Mouse (Mus musculus) T-helper 1 cell (primary cell): ENCODE measurements at regions not wholly inside any gene's neighbourhood (a gene's known extent, or its start where the extent isn't known, plus 50 kb on each side); places are given as distances from the start of the nearest gene placed in this dataset.

ENCODE experiments used
- in situ Hi-C: fragments of 300-600 bp; cut with MboI, MseI; formaldehyde crosslinking; loops from one replicate; pipeline ENCODE4 v1.15.1; 2025; ENCODE audit warnings: high pct_unique_total_duplicates

DNA sequence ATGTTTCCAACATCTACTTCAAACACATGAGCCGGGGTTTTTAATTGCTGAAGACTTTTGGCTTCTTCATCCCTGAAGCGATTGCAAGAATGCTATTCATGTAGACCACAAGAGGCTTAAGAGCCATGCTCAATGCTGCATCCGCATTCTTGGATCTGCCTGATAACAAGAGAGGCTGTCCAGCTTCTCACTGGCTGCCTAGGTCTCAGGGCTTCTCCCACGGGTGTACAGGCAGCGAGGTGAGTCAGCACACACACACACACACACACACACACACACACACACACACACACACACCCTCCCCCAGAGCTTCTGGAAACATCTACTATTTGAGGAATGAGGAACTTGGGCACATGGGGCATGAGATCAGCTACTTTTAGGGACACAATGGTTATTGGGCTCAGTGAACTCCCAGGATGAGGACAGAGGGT lies 261.1 kb downstream of the Tgfb2 start:
- in situ Hi-C loops: no loop called here

DNA sequence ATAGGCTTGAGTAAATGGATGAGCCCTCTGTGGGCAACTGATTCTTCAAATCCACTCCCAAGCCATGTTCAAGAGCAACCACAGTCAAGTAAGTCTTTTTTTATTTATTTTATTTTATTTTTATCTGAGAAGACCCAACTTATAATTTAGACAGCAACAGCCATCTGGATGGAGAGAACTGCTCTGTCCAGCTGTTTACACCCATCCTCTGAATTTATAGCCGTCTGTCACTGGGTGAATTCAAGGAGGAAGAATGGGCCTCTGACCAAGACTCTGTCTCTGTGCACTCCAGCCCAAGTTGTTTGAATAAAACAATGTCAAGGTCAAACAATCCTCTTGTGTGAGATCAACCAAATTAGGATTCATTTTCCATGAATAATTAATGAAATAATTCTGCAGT lies 263.6 kb downstream of the Tgfb2 start:
- in situ Hi-C loops: no loop called here

DNA sequence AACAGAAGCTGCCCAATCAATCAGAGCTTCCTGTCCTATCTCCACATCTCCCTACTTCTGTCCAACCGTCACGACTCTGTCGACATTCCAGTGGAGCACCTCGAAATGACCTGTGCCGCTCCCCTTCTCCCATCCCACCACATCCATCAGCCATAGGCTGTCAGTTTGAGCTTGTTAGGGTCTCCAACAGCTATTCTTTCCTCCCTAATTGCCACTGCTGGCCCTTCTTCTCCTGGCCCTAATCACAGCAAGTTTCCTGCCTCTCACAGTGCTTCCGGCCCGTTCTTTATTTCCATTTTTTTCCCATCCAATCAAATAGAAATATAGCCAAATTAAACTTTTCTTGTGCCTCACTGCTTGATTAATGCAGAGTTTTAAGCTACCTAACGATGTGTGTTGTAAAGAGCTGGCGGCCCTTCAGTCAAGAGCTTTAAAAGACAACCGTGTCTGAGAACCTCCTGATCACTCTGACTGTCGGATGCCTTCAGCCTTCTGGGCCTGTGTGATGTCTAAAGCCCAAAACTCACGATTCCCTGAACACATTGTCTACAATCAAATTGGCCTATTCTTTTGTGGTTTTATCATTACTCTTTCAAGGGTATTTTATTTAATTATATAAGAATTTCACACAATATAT lies 270.3 kb downstream of the Tgfb2 start:
- in situ Hi-C loops: no loop called here

DNA sequence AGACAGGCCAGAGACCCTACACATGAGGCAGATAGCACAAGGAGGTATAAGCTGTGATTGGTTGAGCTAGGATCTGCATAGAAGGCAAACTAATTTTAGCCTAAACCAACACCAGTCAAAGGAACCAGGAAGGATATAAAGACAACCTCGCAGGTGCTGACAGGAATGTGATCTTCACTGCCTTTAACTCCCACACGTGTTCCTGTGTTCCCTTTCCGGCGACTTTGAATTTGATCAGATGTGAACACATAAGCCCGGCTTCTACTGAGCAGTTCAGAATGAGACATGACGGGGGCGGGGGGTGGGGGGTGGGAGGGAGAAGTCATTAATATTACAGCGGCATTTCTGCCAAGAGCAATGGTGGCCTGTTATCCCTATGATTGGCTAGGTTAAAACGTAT lies 271.0 kb downstream of the Tgfb2 start:
- in situ Hi-C loops: no loop called here

DNA sequence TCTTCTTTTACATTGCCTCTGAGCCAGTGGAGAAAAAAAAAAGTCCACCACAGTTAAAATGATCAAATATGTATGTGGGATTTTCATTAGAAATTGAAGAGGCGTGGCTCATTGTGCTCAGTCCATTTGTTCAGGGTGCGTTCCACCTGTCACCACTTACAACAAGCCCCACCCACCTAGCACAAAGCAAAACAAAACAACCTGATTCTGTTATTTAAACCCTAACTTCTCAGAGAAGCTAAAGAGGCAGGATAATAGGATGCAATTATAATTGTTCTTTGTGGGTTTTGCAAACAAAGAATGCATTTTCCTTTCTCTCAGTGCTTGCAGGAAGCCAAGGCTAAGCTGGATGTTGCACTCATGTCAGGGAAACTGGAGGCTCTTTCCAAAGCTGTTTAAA lies 271.8 kb downstream of the Tgfb2 start:
- in situ Hi-C loops: no loop called here

DNA sequence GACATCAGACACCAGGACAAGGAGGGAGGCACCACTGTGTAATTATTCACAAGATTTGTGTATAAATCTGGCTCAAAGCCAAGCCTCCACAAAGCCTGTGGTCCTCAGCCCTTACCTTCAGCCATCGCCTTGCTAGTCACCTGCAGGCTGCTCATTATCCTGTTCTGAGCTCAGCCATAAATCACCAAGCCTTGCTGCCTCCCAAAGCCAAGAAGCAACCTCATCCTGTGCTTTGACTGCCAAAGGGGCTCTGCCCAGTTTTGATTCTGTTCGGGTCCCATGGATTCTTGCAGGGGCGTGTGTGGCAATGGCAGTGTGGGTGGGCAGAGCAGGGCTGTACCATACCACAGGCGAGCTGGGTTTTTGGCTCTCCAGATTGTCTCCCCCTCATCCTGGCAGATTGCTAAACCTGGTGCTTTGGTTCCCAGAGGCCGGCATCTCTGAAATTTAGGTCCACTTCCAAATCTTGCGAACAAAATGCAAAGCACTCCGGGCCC lies 272.6 kb downstream of the Tgfb2 start:
- in situ Hi-C loops: no loop called here

DNA sequence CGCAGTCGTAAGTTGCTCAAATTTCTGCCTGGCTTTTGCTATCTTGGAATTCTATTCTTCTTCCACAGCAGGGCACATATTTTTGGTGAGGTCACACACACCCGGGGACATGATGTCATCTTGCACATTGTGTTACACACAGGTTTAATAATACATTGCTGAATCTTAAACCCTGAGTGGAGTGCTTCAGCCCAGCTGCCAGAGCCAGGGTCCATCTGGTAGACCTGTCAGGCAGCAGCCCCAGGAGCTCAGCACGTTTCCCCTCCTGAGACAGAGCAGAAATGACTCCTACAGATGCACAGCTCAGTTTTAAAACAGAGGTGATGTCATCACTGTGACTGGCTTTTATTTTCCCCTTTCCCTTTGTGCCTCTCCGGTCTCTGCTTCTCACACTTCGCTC lies 280.4 kb downstream of the Tgfb2 start:
- in situ Hi-C loops: no loop called here

DNA sequence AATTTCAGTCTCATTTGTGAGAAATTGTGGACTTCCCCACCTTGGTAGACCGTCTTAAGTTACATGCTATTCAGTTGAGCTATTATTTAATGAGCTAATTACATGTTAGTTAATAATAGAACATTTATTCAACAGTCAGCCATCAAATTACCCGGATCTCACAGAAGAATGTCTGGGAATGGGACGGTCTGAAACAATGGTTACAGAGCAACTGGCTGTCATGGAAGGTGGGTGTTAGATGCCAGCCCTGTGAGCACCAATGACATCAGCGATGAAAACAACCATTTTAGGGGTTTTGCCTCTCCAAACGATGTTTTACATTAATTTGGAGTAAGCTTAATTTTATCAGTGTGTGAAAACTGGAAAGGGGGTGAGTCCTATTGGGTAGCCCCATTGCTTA lies 281.7 kb downstream of the Tgfb2 start:
- in situ Hi-C loops: no loop called here

DNA sequence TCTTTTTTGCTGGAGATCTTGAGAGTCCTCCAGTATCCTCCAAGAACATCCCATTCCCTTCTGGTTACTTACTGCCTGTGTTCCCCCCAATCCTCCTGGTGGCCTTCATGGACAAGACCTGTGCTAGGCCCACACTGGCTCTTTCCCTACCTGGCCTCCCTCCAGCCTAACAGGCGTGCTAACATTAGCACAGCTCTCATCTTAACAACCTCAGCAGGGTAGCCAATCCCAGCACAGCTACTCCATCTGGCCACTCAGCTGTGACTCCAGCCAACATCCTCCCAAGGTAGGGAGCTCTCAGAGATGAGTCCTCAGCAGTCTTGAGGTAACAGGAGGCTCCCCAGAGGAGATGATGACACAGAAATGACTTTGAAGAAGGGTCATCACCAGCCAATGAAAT lies 288.7 kb downstream of the Tgfb2 start:
- in situ Hi-C loops: no loop called here

DNA sequence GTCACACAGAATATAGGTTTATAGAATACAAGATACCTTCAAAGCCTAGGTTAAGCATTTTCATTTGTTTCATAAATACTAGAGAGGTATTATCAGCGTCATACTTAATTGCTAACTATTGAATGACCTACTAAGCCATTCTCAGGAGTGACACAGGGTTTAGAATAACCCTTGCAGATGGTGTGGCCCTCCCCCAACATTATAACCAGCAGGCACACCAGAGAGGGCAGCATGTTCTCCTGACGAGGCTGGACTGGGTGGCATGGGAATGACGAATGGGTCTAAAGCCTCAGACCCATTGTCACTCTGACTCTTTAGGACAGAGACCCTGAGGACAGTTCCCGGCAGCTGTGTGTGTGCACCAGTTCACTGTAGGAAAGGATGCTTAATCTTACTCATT lies 290.5 kb downstream of the Tgfb2 start:
- in situ Hi-C loops: no loop called here

DNA sequence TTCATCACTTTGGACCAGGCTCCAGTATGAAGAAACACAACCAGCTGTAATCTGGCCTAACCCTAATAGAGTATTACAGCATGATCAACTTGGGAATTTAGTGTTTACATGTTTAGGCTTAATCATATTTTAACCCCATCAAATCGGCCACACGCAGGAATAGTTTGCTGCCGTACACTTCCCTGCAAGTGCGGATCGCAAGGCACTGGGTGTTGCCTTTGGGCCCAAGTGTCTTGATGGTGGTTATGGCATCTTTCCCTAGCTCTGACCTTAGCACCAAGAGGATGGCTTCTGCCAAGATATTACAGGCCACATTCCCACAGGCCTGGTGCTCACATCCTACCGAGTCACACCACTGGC lies 291.9 kb downstream of the Tgfb2 start:
- in situ Hi-C loops: no loop called here

DNA sequence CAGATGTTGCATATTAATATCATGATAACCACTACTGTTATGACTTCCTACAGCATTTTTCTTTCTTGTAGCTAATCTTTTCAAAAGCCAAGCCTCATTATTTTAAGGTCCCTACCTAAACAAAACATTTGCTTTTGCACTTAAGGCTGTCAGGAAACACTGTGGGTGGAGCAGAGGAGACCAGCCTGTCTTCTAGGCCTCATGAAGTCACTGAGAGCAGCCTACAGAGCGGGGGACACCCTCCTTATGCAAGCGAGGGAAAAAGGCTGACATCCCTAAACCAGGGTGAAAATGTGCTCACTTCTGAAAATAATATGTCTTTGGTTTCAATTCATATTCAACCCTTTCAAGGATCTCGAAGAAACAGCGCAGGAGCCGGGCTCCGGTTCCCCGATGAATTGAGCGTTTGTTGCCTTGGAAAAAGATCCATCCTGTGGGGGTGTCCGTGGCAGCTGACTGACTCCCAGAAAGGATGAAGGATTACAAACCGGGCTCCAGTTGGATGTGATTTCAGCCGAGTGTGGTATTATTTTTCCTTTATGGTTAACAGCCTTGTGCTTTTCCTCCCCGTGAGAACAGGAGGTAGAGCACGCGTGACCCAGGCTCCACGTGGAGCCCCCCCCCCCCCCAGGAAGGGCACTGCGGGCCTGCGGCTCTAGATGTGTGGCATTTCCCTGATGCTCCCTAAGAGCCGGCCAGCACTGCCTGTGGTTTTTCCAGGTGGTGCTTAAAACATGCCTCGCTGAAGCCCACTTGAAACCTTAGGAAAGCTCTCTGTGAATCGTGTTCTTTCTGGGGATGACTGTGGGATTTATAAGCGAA lies 292.5 kb downstream of the Tgfb2 start:
- in situ Hi-C loops: no loop called here

DNA sequence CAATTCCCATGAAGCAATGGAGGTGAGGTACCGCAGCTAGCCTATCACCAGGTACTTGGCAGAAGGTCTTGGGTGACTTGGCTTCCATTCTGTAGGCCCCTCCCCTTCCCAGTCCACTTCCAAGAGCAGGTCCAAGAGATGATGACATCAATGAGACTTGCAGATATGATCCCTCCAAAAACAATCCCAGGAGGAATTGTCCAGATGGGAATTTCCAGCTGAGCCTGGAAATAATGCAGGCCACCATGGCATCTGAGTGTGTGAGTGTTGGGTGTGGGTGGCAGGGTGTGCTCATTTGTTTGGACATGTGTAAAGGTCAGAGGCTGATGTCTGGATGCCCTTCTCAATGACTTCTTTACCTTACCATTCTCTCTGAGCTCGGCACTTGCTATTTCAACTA lies 293.5 kb downstream of the Tgfb2 start:
- in situ Hi-C loops: no loop called here

DNA sequence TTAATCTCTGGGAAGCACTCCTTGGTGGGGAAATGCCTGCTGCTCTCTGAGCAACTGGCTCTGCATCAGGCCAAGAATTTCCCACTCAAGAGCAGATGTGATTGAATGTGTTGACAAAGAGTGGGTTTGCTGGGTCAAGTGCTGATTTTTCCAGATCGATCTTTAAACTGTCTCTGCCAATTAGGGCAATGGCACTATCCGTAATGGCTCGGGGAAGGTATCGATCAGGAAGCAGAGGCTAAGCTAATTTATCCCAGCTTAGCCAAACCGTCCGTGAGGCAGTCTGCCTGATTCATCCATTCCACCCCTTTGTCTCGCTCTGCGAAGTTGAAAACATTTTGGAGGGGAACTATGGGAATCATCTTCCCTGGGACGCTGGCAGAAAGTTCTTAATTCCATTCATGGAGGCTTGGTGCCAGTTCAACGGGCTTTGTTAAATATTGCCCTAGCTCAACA lies 291.9 kb upstream of the Lyplal1 start:
- in situ Hi-C loops: no loop called here

DNA sequence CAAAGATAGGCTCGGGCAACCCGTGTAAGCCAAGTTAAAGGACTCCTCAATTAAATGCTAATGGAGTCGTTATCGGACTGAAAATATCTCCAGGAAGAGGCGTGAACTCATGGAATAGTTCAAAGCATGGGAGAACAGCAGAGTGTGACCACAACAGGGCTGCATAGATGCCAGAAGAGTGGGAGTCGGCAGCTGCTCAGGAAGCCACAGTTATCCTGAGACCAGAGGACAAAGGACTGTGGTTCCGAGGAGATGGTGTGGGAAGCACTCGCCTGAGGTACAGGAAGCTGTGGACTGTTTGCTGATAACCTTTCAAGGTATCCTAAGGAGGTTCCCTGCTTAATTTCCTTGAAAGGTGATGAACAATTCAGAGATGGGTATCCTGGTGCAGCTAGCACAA lies 290.5 kb upstream of the Lyplal1 start:
- in situ Hi-C loops: no loop called here

DNA sequence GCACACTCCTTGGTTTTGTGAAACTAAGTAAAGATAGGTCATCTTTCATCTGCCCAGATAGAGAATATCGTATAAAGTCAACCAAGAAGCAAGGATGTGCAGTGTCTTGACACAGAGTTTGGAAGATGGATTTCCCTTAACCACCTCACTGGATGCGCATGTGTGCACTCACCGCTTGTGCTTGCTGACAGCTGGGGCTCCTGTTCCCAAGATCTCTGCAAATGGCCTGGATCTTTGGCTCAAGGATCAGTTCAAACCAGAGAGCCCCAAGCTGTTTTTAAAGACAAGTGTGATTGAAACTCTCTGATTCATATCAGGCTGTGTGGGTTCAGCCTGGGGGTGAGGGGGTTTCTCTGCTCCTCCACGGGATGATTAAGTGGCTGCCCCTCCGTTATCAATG lies 288.6 kb upstream of the Lyplal1 start:
- in situ Hi-C loops: no loop called here

DNA sequence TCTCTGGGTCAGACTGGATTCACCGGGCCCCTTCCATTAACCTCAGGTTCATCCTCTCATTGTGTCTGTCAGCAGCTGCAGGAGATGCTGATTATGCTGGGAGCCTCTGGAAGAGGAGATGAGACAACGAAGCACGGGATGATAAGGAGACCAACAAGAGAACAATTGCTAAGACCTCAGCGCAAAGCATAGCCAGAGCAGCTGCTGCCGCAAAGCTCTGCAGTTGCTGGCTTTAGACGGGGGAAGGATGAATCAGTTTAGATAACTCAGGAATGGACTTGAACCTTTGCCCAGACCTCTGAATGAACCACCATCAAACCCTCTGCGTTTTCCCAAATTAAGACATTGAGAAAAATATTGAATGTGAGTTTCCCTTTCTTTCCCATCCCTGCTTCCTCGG lies 282.7 kb upstream of the Lyplal1 start:
- in situ Hi-C loops: no loop called here

DNA sequence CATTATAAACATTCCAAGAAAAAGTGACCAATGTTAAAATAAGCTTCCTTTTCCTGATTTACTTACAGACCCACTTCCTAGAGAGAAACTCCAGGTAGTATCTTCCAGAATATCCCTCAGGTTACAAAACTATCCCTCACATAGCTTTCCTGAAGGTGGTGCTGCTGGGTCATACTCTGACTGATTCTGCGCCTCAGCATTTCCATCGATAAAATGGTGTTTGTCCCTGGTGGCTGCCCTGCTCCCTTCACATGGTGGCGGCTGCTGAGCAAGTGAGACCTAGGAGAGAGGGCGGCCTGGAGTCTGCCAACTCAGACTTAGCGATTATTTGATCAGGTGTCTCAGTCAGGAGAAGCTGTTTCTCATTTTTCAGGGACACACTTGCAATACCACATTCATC lies 275.9 kb upstream of the Lyplal1 start:
- in situ Hi-C loops: no loop called here

DNA sequence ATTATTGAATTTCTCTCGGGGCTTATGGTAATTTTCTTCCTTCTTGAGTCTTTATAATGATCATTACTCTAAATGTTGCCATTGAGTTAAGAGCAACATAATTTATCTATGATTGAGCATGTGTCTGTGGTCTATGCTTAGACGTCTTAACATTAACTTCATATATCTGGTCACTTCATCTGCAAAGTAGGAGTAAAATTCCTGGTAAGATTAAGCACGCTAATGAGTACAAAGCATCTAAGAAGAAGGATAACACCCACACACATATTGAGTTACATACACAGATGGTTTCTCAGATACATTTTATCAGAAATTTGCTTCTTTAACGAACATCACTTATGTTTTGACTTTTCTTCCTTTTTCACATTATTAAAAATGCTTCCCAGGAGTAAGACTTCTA lies 267.3 kb upstream of the Lyplal1 start:
- in situ Hi-C loops: no loop called here

DNA sequence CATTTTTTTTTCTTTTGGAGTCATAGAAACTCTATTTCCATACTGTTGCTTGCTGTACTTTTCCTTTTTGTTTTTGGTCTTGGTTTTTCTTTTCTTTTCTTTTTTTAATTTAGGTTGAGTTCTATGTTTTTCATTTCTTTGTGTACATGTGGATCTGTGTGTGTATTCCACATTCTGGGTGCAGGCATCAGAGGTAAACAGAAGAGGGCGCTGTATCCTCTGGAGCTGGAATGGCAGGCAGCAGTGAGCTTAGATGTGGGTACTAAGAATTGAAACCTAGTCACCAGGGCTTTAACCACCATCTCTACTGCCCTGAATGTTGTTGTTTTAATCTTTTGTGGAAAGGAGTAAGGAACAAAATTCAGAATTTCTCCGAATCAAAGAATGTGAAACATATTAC lies 266.3 kb upstream of the Lyplal1 start:
- in situ Hi-C loops: no loop called here

DNA sequence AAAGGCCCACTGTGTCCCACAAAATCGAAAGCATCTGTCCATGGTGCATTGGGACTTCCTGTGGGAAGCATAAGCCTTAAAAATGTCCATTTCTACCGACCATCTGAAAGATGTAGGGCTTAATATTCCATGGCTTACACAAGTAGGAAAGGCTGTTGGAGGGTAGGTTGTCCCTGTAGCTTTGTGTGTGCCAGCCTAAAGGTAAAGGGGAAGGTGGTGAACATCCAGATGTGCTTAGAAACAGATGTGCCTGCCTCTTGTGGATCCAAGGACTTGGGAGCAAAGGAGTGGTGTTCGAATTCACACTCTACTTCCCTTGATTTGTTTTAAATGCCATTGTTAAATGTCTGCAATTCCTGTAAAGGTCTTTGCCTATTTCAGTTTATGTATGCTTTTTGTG lies 265.9 kb upstream of the Lyplal1 start:
- in situ Hi-C loops: no loop called here

DNA sequence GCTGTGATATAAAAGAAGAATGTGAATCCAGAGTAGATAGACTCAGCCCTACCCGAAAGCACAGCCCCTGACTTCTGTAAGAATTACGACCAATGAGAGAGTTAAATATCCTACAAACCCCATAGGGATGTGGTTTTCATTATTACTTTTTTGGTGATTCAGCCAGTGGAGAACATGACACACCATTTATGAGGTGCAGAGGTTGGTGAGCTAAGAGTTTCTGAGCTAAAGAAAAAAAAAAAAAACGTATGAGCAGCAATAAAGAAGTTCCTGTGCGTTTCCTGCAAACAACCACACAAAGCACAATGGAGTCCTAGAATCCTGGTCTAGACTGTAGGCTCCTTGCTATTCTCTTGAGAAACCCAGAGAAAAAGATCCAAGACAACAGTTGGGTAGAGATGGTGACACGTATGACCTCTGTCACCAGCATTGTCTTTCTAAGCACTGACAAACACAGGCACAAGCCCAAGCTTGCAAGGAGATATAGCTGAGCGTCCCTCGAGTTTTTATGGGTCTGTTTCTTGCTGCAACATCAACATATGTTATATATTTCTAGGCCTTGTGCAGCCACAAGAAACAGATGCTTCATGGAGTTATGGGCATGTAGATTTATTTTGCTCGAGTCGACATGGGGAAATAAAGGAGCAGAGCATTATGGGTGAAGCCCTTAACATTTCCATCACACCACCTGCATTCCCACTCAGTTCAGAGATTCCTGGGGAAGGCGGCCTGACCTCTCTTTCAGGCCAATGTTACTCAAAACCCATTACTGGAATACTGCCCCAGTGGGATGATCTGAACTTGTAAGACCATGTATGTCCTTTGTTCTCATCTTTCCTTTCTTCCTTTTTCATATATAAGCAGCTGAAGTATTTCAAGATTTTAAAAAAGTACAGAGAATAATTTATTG lies 263.1 kb upstream of the Lyplal1 start:
- in situ Hi-C loops: no loop called here
